Mouse (Mus musculus) forebrain, embryonic 11.5 days (tissue): ENCODE data around the gene E330034G19Rik. TPM values are rescaled to one million over a fixed set of nuclear protein-coding genes. Genes with fewer than 3 reads are reported as not detected.

Experiments used
- ATAC-seq: fragments of 200-750 bp; cut with Nextera tagmentation; replicated peaks from 2 replicates; pipeline ENCODE4 v1.8.0; 2017; ENCODE audit warnings: moderate TSS enrichment; ENCODE audit not compliant: low FRiP score
- DNase-seq: peaks from one replicate; pipeline ENCODE4 v3.0.0-alpha.2; 2017; ENCODE audit warnings: low spot score
- H3K27ac ChIP-seq: fragments of 300-500 bp; sonication (generic); 2 replicates; pipeline ENCODE4 v1.5.1; 2014; ENCODE audit warnings: low read depth, low read length
- H3K27me3 ChIP-seq: fragments of 300-500 bp; sonication (generic); 2 replicates; pipeline ENCODE4 v1.6.1; 2014; ENCODE audit warnings: mild to moderate bottlenecking, low read length, mixed read lengths; ENCODE audit not compliant: control insufficient read depth, insufficient read depth
- H3K36me3 ChIP-seq: fragments of 300-500 bp; sonication (generic); 2 replicates; pipeline ENCODE4 v1.6.1; 2014; ENCODE audit warnings: mild to moderate bottlenecking, low read length, moderate library complexity, mixed read lengths; ENCODE audit not compliant: control insufficient read depth, insufficient read depth
- H3K4me1 ChIP-seq: fragments of 300-500 bp; sonication (generic); replicated peaks from 2 replicates; pipeline ENCODE4 v1.6.1; 2014; ENCODE audit warnings: low read length, mixed read lengths; ENCODE audit not compliant: control insufficient read depth, insufficient read depth
- H3K4me2 ChIP-seq: fragments of 300-500 bp; sonication (generic); 2 replicates; pipeline ENCODE4 v1.6.1; 2014; ENCODE audit warnings: low read depth, mild to moderate bottlenecking, low read length, moderate library complexity, mixed read lengths; ENCODE audit not compliant: severe bottlenecking
- H3K4me3 ChIP-seq: fragments of 300-500 bp; sonication (generic); 2 replicates; pipeline ENCODE4 v1.5.1; 2014; ENCODE audit warnings: low read depth, low read length
- H3K9ac ChIP-seq: fragments of 300-500 bp; sonication (generic); 2 replicates; pipeline ENCODE4 v1.6.1; 2014; ENCODE audit warnings: low read length
- H3K9me3 ChIP-seq: fragments of 300-500 bp; sonication (generic); 2 replicates; pipeline ENCODE4 v1.6.1; 2016; ENCODE audit warnings: low read length, mixed read lengths; ENCODE audit not compliant: control insufficient read depth
- WGBS: fragments of 180-500 bp; shearing (Covaris S2); extraction: QIAGEN DNeasy Blood & Tissue Kit; methylation state at CpG from one replicate; pipeline ENCODE4 v1.1.7; 2014; 5-methylcytosine and 5-hydroxymethylcytosine counted together
- polyA plus RNA-seq: library from polyadenylated mRNA; unstranded; fragments of >200 nt; fragmentation: Nextera tagmentation; extraction: Ambion mirVana; gene quantifications from 2 replicates; pipeline ENCODE4 v1.2.1, GENCODE M21; 2014

Gene E330034G19Rik
- polyA plus RNA-seq, 1 experiment from 2014 or later: not detected

- Histone ChIP-seq H3K36me3 (no peaks in the 10 kb centered on the region), H3K4me2 (no peak overlapping the region), H3K4me3 (no peak overlapping the region), H3K27ac (no peak overlapping the region), H3K4me1 (peaks cover 6% of the 10 kb centered on the region; the same call in 1 of the 2 replicates), H3K27me3 (no peaks in the 10 kb centered on the region), H3K9ac (no peak overlapping the region), H3K9me3 (no peaks in the 10 kb centered on the region)
- DNase-seq (no peak), ATAC-seq (no peak)
- 87% methylated on average over 6 of the region's 6 CpGs for WGBS
These were observed 30.6 kb upstream of the E330034G19Rik start for GRCm38 (mm10) chr14:24262382-24262781.

- Histone ChIP-seq H3K9me3 (no peaks in the 10 kb centered on the region), H3K27ac (peak overlapping the region; percentile 53; the same call in 1 of the 2 replicates), H3K4me3 (no peak overlapping the region), H3K27me3 (no peaks in the 10 kb centered on the region), H3K9ac (no peak overlapping the region), H3K4me2 (0 out of 2 replicates have a peak overlapping the region, but pooled peaks have one; percentile 15), H3K36me3 (no peaks in the 10 kb centered on the region), H3K4me1 (peaks cover 6% of the 10 kb centered on the region; the same call in 1 of the 2 replicates)
- ATAC-seq (peak; percentile 39; the same call in 1 of the 2 replicates), DNase-seq (peak; percentile 54)
- WGBS: 64% methylated on average over 2 of the region's 2 CpGs
These were observed 30.1 kb upstream of the E330034G19Rik start for GRCm38 (mm10) chr14:24262915-24263314.

- 71% methylated on average over 1 of the region's 1 CpGs for WGBS
- DNase-seq (no peak), ATAC-seq (no peak)
- no peaks in the 10 kb centered on the region for H3K36me3 ChIP-seq
- no peak overlapping the region for H3K27ac ChIP-seq
- H3K27me3 ChIP-seq: no peaks in the 10 kb centered on the region
- H3K4me2 ChIP-seq: no peak overlapping the region
- H3K4me1 ChIP-seq: peaks cover 3% of the 10 kb centered on the region; the same call in 1 of the 2 replicates
- H3K9me3 ChIP-seq: no peaks in the 10 kb centered on the region
- no peak overlapping the region for H3K9ac ChIP-seq
- no peak overlapping the region for H3K4me3 ChIP-seq
These were observed 23.4 kb upstream of the E330034G19Rik start for GRCm38 (mm10) chr14:24269571-24269970.

GRCm38 (mm10) chr14:24273575-24273974, 19.4 kb upstream of the E330034G19Rik start:
- H3K4me3 ChIP-seq: no peak overlapping the region
- H3K9me3 ChIP-seq: no peaks in the 10 kb centered on the region
- 48% methylated on average over 2 of the region's 2 CpGs for whole genome bisulfite sequencing
- H3K9ac ChIP-seq: no peak overlapping the region
- DNase-seq (no peak), ATAC-seq (no peak)
- H3K27ac ChIP-seq: no peak overlapping the region
- peaks cover 3% of the 10 kb centered on the region; the same call in 1 of the 2 replicates for H3K4me1 ChIP-seq
- H3K36me3 ChIP-seq: no peaks in the 10 kb centered on the region
- H3K27me3 ChIP-seq: no peaks in the 10 kb centered on the region
- H3K4me2 ChIP-seq: no peak overlapping the region

- no peak for ATAC-seq
These were observed 17.5 kb upstream of the E330034G19Rik start for GRCm38 (mm10) chr14:24275534-24275933.

GRCm38 (mm10) chr14:24281278-24281677, 11.7 kb upstream of the E330034G19Rik start:
- H3K9ac ChIP-seq: no peak overlapping the region
- H3K4me2 ChIP-seq: no peak overlapping the region
- 75% methylated on average over 4 of the region's 4 CpGs for WGBS
- no peaks in the 10 kb centered on the region for H3K4me1 ChIP-seq
- H3K27ac ChIP-seq: no peak overlapping the region
- no peaks in the 10 kb centered on the region for H3K36me3 ChIP-seq
- no peak overlapping the region for H3K4me3 ChIP-seq
- no peaks in the 10 kb centered on the region for H3K9me3 ChIP-seq
- no peak for ATAC-seq
- DNase-seq: no peak
- H3K27me3 ChIP-seq: no peaks in the 10 kb centered on the region

More at GRCm38 (mm10) chr14:24275534-24275933, 17.5 kb upstream of the E330034G19Rik start:
- H3K36me3 ChIP-seq: no peaks in the 10 kb centered on the region
- H3K4me3 ChIP-seq: no peak overlapping the region
- no peaks in the 10 kb centered on the region for H3K9me3 ChIP-seq
- H3K27ac ChIP-seq: no peak overlapping the region
- H3K4me2 ChIP-seq: no peak overlapping the region
- no peak for DNase-seq
- 56% methylated on average over 2 of the region's 2 CpGs for WGBS
- no peak overlapping the region for H3K9ac ChIP-seq
- H3K4me1 ChIP-seq: no peaks in the 10 kb centered on the region
- H3K27me3 ChIP-seq: no peaks in the 10 kb centered on the region

GRCm38 (mm10) chr14:24282276-24282675, 10.7 kb upstream of the E330034G19Rik start:
- H3K9me3 ChIP-seq: no peaks in the 10 kb centered on the region
- no peak for ATAC-seq
- no peak overlapping the region for H3K9ac ChIP-seq
- DNase-seq: no peak
- no peaks in the 10 kb centered on the region for H3K36me3 ChIP-seq
- H3K4me1 ChIP-seq: no peaks in the 10 kb centered on the region
- no peaks in the 10 kb centered on the region for H3K27me3 ChIP-seq
- H3K4me2 ChIP-seq: no peak overlapping the region
- WGBS: 77% methylated on average over 3 of the region's 3 CpGs
- H3K4me3 ChIP-seq: no peak overlapping the region
- H3K27ac ChIP-seq: no peak overlapping the region

GRCm38 (mm10) chr14:24286136-24286535, 6.9 kb upstream of the E330034G19Rik start:
- H3K9ac ChIP-seq: no peak overlapping the region
- no peak overlapping the region for H3K27ac ChIP-seq
- no peak overlapping the region for H3K4me3 ChIP-seq
- DNase-seq (no peak), ATAC-seq (no peak)
- no peak overlapping the region for H3K4me2 ChIP-seq
- no peaks in the 10 kb centered on the region for H3K27me3 ChIP-seq
- no peaks in the 10 kb centered on the region for H3K4me1 ChIP-seq
- H3K36me3 ChIP-seq: no peaks in the 10 kb centered on the region
- WGBS: 58% methylated on average over 4 of the region's 4 CpGs
- no peaks in the 10 kb centered on the region for H3K9me3 ChIP-seq

GRCm38 (mm10) chr14:24290726-24291125, 2.3 kb upstream of the E330034G19Rik start:
- H3K36me3 ChIP-seq: no peaks in the 10 kb centered on the region
- H3K27me3 ChIP-seq: no peaks in the 10 kb centered on the region
- DNase-seq (no peak), ATAC-seq (no peak)
- no peak overlapping the region for H3K9ac ChIP-seq
- H3K4me2 ChIP-seq: no peak overlapping the region
- H3K9me3 ChIP-seq: no peaks in the 10 kb centered on the region
- no peaks in the 10 kb centered on the region for H3K4me1 ChIP-seq
- no peak overlapping the region for H3K27ac ChIP-seq
- no peak overlapping the region for H3K4me3 ChIP-seq
